Mouse (Mus musculus): ENCODE measurements around the gene Ccdc65. TPM values are rescaled to one million over a fixed set of nuclear protein-coding genes. Genes with fewer than 3 reads are reported as not detected.
"Not testable (repeated sequence)": the region's sequence is repeated elsewhere in the genome, so short reads cannot be mapped to it uniquely, and the experiment has no call there.

The Ccdc65 gene
- polyA plus RNA-seq, 1 experiment from 2014 or later, result 5.7 TPM

- Histone ChIP-seq H3K4me3 (replicated peaks; ENCODE audit: low read depth, low read length) (no peak overlapping the region), H3K4me2 (ENCODE audit: low read length) (no peak overlapping the region), H3K9ac (replicated peaks; ENCODE audit: low read length) (no peak overlapping the region), H3K9me3 (ENCODE audit: control insufficient read depth, low read length) (no peaks in the 10 kb centered on the region), H3K4me1 (ENCODE audit: control insufficient read depth, insufficient read depth, low read length) (no peaks in the 10 kb centered on the region), H3K36me3 (ENCODE audit: control insufficient read depth, insufficient read depth, low read length) (peaks cover 64% of the 10 kb centered on the region), H3K27me3 (ENCODE audit: control insufficient read depth, insufficient read depth, low read length) (no peaks in the 10 kb centered on the region), H3K27ac (replicated peaks; ENCODE audit: low read depth, low read length) (no peak overlapping the region)
- DNase-seq (no peak), ATAC-seq (ENCODE audit: low FRiP score, low TSS enrichment) (no peak)
Observed at GRCm38 (mm10) chr15:98737881-98738280, 29.9 kb downstream of the Ccdc65 start.

DNA sequence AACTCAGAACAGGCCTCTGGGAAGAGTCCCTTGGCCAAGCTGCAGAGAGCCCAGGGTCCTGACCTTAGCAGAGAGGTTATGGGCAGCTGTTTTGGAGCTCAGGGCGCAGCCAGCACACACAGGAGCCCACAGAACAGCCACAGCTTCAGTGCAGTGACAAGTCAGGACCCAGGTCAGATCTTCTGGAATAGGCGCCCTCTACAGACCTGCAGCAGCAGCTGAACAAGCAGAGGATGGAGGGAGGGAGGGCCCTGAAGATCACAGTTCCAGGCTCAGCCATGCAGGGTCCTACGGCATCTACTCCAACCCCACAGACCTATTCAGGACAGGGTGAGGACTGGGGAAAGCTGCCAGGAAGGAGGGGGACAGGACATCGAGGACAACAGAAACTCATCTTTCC, 30.8 kb downstream of the Ccdc65 start:
- Histone ChIP-seq H3K4me1 (ENCODE audit: control insufficient read depth, insufficient read depth, low read length) (no peaks in the 10 kb centered on the region), H3K9ac (replicated peaks; ENCODE audit: low read length) (no peak overlapping the region), H3K4me3 (replicated peaks; ENCODE audit: low read depth, low read length) (no peak overlapping the region), H3K9me3 (ENCODE audit: control insufficient read depth, low read length) (no peaks in the 10 kb centered on the region), H3K27me3 (ENCODE audit: control insufficient read depth, insufficient read depth, low read length) (no peaks in the 10 kb centered on the region), H3K27ac (replicated peaks; ENCODE audit: low read depth, low read length) (no peak overlapping the region), H3K36me3 (ENCODE audit: control insufficient read depth, insufficient read depth, low read length) (peaks cover 64% of the 10 kb centered on the region), H3K4me2 (ENCODE audit: low read length) (no peak overlapping the region)
- no peak for DNase-seq
- 63% methylated on average over 4 of the region's 4 CpGs for WGBS
- no peak for ATAC-seq (ENCODE audit: low FRiP score, low TSS enrichment)

GRCm38 (mm10) chr15:98740219-98740618, 32.2 kb downstream of the Ccdc65 start:
- no peak for ATAC-seq (ENCODE audit: low FRiP score, low TSS enrichment)
- WGBS, result 88% methylated on average over 8 of the region's 8 CpGs

GRCm38 (mm10) chr15:98742766-98743428, 34.9 kb downstream of the Ccdc65 start:
- WGBS, result 91% methylated on average over 8 of the region's 8 CpGs
- H3K9ac ChIP-seq (replicated peaks; ENCODE audit: low read length), result no peak overlapping the region
- no peak overlapping the region for H3K4me3 ChIP-seq (replicated peaks; ENCODE audit: low read depth, low read length)
- no peak overlapping the region for H3K27ac ChIP-seq (replicated peaks; ENCODE audit: low read depth, low read length)
- H3K27me3 ChIP-seq (ENCODE audit: control insufficient read depth, insufficient read depth, low read length), result no peaks in the 10 kb centered on the region
- no peak overlapping the region for H3K4me2 ChIP-seq (ENCODE audit: low read length)
- peaks cover 47% of the 10 kb centered on the region for H3K36me3 ChIP-seq (ENCODE audit: control insufficient read depth, insufficient read depth, low read length)
- DNase-seq (no peak), ATAC-seq (ENCODE audit: low FRiP score, low TSS enrichment) (no peak)
- no peaks in the 10 kb centered on the region for H3K9me3 ChIP-seq (ENCODE audit: control insufficient read depth, low read length)
- H3K4me1 ChIP-seq (ENCODE audit: control insufficient read depth, insufficient read depth, low read length), result no peaks in the 10 kb centered on the region

More at GRCm38 (mm10) chr15:98740219-98740618, 32.2 kb downstream of the Ccdc65 start:
- Histone ChIP-seq H3K4me3 (replicated peaks; ENCODE audit: low read depth, low read length) (no peak overlapping the region), H3K27me3 (ENCODE audit: control insufficient read depth, insufficient read depth, low read length) (no peaks in the 10 kb centered on the region), H3K9ac (replicated peaks; ENCODE audit: low read length) (no peak overlapping the region), H3K4me1 (ENCODE audit: control insufficient read depth, insufficient read depth, low read length) (no peaks in the 10 kb centered on the region), H3K36me3 (ENCODE audit: control insufficient read depth, insufficient read depth, low read length) (peaks cover 68% of the 10 kb centered on the region), H3K4me2 (ENCODE audit: low read length) (no peak overlapping the region), H3K9me3 (ENCODE audit: control insufficient read depth, low read length) (no peaks in the 10 kb centered on the region), H3K27ac (replicated peaks; ENCODE audit: low read depth, low read length) (no peak overlapping the region)
- no peak for DNase-seq

- not testable (repeated sequence) for H3K9ac ChIP-seq (replicated peaks; ENCODE audit: low read length); H3K27me3 ChIP-seq (ENCODE audit: control insufficient read depth, insufficient read depth, low read length); H3K27ac ChIP-seq (replicated peaks; ENCODE audit: low read depth, low read length); H3K4me1 ChIP-seq (ENCODE audit: control insufficient read depth, insufficient read depth, low read length); H3K9me3 ChIP-seq (ENCODE audit: control insufficient read depth, low read length); ATAC-seq (ENCODE audit: low FRiP score, low TSS enrichment); H3K4me2 ChIP-seq (ENCODE audit: low read length); H3K4me3 ChIP-seq (replicated peaks; ENCODE audit: low read depth, low read length); DNase-seq
- 93% methylated on average over 3 of the region's 3 CpGs for WGBS
- peaks cover 43% of the 10 kb centered on the region for H3K36me3 ChIP-seq (ENCODE audit: control insufficient read depth, insufficient read depth, low read length)
Observed at GRCm38 (mm10) chr15:98743863-98744262, 35.9 kb downstream of the Ccdc65 start.

DNA sequence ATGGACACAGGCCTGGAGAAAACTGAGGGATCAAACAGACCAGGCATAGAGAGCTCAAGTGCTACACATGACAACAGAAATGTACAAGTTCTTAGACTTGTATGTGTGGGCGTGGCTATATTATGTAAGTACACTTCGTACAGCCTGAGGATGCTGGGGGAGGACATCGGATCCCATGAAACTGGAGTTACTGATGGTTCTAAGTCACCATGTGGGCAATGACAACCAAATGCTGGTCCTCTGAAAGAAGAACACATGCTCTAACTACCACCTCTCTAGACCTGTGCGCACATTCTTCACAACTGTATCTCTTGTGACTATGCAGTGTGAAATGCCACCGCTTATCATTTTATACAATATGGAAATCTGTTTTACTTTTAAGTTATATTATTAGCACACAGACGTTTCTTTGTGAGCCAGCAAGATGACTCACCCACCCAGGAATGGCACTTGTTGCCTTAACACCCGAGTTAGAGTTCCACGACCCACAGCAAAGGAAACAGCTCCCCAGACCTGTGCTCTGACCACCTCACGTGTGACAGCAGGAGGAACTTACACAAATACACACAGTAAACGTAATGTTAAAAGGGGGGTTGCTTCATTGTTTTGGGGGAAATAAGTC, 38.4 kb downstream of the Ccdc65 start:
- Histone ChIP-seq H3K9me3 (ENCODE audit: control insufficient read depth, low read length) (no peaks in the 10 kb centered on the region), H3K9ac (replicated peaks; ENCODE audit: low read length) (no peak overlapping the region), H3K4me2 (ENCODE audit: low read length) (no peak overlapping the region), H3K4me3 (replicated peaks; ENCODE audit: low read depth, low read length) (no peak overlapping the region), H3K36me3 (ENCODE audit: control insufficient read depth, insufficient read depth, low read length) (peaks cover 20% of the 10 kb centered on the region), H3K27ac (replicated peaks; ENCODE audit: low read depth, low read length) (no peak overlapping the region), H3K4me1 (ENCODE audit: control insufficient read depth, insufficient read depth, low read length) (no peaks in the 10 kb centered on the region), H3K27me3 (ENCODE audit: control insufficient read depth, insufficient read depth, low read length) (no peaks in the 10 kb centered on the region)
- DNase-seq (no peak), ATAC-seq (ENCODE audit: low FRiP score, low TSS enrichment) (no peak)
- WGBS, result 95% methylated on average over 10 of the region's 10 CpGs

GRCm38 (mm10) chr15:98747296-98747695, 39.3 kb downstream of the Ccdc65 start:
- no peaks in the 10 kb centered on the region for H3K4me1 ChIP-seq (ENCODE audit: control insufficient read depth, insufficient read depth, low read length)
- no peaks in the 10 kb centered on the region for H3K9me3 ChIP-seq (ENCODE audit: control insufficient read depth, low read length)
- no peak overlapping the region for H3K4me3 ChIP-seq (replicated peaks; ENCODE audit: low read depth, low read length)
- ATAC-seq (ENCODE audit: low FRiP score, low TSS enrichment), result no peak
- H3K4me2 ChIP-seq (ENCODE audit: low read length), result no peak overlapping the region
- 88% methylated on average over 6 of the region's 6 CpGs for WGBS
- H3K36me3 ChIP-seq (ENCODE audit: control insufficient read depth, insufficient read depth, low read length), result peaks cover 11% of the 10 kb centered on the region
- H3K27me3 ChIP-seq (ENCODE audit: control insufficient read depth, insufficient read depth, low read length), result no peaks in the 10 kb centered on the region
- no peak overlapping the region for H3K27ac ChIP-seq (replicated peaks; ENCODE audit: low read depth, low read length)
- H3K9ac ChIP-seq (replicated peaks; ENCODE audit: low read length), result no peak overlapping the region
- no peak for DNase-seq

DNA sequence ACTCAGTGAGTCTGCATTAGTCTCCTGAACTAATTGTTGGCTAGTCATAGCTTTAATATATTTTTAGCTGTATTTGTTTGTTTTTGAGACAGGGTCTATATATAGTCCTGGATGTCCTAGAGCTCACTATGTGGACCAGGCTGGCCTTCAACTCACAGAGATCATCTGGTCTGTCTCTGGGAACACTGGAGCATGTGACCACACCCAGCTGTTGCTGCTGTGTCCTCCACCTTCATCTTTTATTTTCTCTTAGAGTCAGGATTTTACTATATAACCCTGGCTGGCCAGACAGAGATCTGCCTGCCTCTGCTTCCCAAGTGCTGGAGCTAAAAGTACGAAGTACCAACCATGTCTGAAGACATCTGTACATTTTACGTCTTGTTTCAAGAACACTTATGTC, 41.1 kb downstream of the Ccdc65 start:
- no peak overlapping the region for H3K27ac ChIP-seq (replicated peaks; ENCODE audit: low read depth, low read length)
- DNase-seq (no peak), ATAC-seq (ENCODE audit: low FRiP score, low TSS enrichment) (no peak)
- no peaks in the 10 kb centered on the region for H3K27me3 ChIP-seq (ENCODE audit: control insufficient read depth, insufficient read depth, low read length)
- WGBS, result 95% methylated on average over 2 of the region's 2 CpGs
- H3K4me3 ChIP-seq (replicated peaks; ENCODE audit: low read depth, low read length), result no peak overlapping the region
- no peaks in the 10 kb centered on the region for H3K9me3 ChIP-seq (ENCODE audit: control insufficient read depth, low read length)
- peaks cover 4% of the 10 kb centered on the region; the same call in 1 of the 2 replicates for H3K36me3 ChIP-seq (ENCODE audit: control insufficient read depth, insufficient read depth, low read length)
- H3K9ac ChIP-seq (replicated peaks; ENCODE audit: low read length), result no peak overlapping the region
- no peaks in the 10 kb centered on the region for H3K4me1 ChIP-seq (ENCODE audit: control insufficient read depth, insufficient read depth, low read length)
- no peak overlapping the region for H3K4me2 ChIP-seq (ENCODE audit: low read length)

DNA sequence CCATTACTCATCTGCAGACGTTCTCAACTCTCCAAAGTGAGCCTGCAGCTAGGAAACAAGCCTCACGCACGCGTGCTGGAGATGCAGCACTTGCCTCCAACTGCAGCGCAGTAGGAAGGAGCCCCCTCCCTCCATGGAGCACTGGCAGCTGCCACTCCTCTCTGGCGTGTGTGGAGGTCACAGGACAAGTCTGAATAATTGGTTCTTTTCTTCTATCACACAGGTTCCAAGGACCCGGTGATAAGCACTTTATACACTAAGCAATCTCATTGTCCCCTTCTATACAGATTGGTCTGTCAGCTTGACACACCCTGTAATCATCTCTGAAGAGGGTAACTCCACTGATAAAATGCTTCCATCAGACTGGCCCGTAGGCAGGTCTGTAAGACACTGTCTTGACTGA, 45.0 kb downstream of the Ccdc65 start:
- ATAC-seq (ENCODE audit: low FRiP score, low TSS enrichment) (no peak), DNase-seq (no peak)
- H3K27ac ChIP-seq (replicated peaks; ENCODE audit: low read depth, low read length), result no peak overlapping the region
- H3K9ac ChIP-seq (replicated peaks; ENCODE audit: low read length), result no peak overlapping the region
- no peak overlapping the region for H3K4me2 ChIP-seq (ENCODE audit: low read length)
- 39% methylated on average over 8 of the region's 8 CpGs for WGBS
- 0 out of 2 replicates have a peak, but pooled peaks cover 3% of the 10 kb centered on the region for H3K36me3 ChIP-seq (ENCODE audit: control insufficient read depth, insufficient read depth, low read length)
- H3K4me1 ChIP-seq (ENCODE audit: control insufficient read depth, insufficient read depth, low read length), result no peaks in the 10 kb centered on the region
- H3K27me3 ChIP-seq (ENCODE audit: control insufficient read depth, insufficient read depth, low read length), result no peaks in the 10 kb centered on the region
- no peak overlapping the region for H3K4me3 ChIP-seq (replicated peaks; ENCODE audit: low read depth, low read length)
- H3K9me3 ChIP-seq (ENCODE audit: control insufficient read depth, low read length), result no peaks in the 10 kb centered on the region

All from midbrain, embryonic 14.5 days (tissue).